Mouse (Mus musculus): ENCODE data around the gene Ddah1.

DNA sequence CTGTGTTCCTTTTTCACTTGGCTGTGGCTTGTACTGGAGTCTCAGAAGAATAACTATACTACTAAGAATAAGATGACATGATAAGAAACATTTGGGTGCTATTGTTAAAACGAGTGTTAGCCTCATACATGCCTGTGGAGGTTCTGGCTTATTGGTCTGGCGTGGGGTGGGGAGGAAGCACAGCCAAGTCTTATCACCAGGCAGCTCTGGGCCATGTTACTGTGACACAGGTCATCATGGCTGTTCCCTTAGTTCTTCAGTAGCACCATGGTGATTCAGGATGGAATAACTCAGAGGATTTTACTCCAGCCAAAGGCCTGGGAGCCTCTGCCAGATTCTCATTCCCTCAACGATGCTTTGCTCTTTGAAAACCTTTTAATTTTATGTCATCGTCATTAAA, 38.8 kb upstream of the Ddah1 start:
- TF ChIP-seq GATA1 (IDR thresholded peaks at IDR 0.05; ENCODE audit: borderline replicate concordance, low read length), result no peak
- TF ChIP-seq FLI1 (IDR thresholded peaks at IDR 0.05; ENCODE audit: low read length), result no peak

Data from megakaryocyte, embryonic 14.5 days (primary cell).